Mouse (Mus musculus) testis, postnatal 14 days (tissue): ENCODE measurements at regions not wholly inside any gene's neighbourhood (a gene's known extent, or its start where the extent isn't known, plus 50 kb on each side); places are given as distances from the start of the nearest gene placed in this dataset.

Source experiments
- DNase-seq: peaks from one replicate; pipeline ENCODE4 v3.0.0; 2021; ENCODE audit warnings: low spot score

- DNase-seq = no peak
These were observed 188.1 kb downstream of the Emx2 start for GRCm38 (mm10) chr19:59646231-59646630.

- DNase-seq = no peak
These were observed 188.5 kb downstream of the Emx2 start for GRCm38 (mm10) chr19:59646656-59647055.

- no peak for DNase-seq
These were observed 191.2 kb downstream of the Emx2 start for GRCm38 (mm10) chr19:59649421-59649820.

- no peak for DNase-seq
These were observed 192.6 kb downstream of the Emx2 start for GRCm38 (mm10) chr19:59650611-59651329.

GRCm38 (mm10) chr19:59653631-59654367 lies 195.6 kb downstream of the Emx2 start:
- DNase-seq = no peak

GRCm38 (mm10) chr19:59655321-59655720 lies 197.1 kb downstream of the Emx2 start:
- DNase-seq = no peak

GRCm38 (mm10) chr19:59669793-59670192 lies 211.6 kb downstream of the Emx2 start:
- DNase-seq = no peak

- DNase-seq = no peak
These were observed 215.4 kb downstream of the Emx2 start for GRCm38 (mm10) chr19:59673537-59673936.

- DNase-seq = no peak
These were observed 221.0 kb downstream of the Emx2 start for GRCm38 (mm10) chr19:59679191-59679590.

- no peak for DNase-seq
These were observed 222.2 kb downstream of the Emx2 start for GRCm38 (mm10) chr19:59680356-59680755.

- no peak for DNase-seq
These were observed 226.1 kb downstream of the Emx2 start for GRCm38 (mm10) chr19:59684292-59684691.

- no peak for DNase-seq
These were observed 227.9 kb downstream of the Emx2 start for GRCm38 (mm10) chr19:59685826-59686717.

- DNase-seq = no peak
These were observed 229.0 kb downstream of the Emx2 start for GRCm38 (mm10) chr19:59687206-59687605.

GRCm38 (mm10) chr19:59687681-59688080 lies 229.5 kb downstream of the Emx2 start:
- DNase-seq = no peak

GRCm38 (mm10) chr19:59691541-59692096 lies 233.4 kb downstream of the Emx2 start:
- DNase-seq = no peak

- no peak for DNase-seq
These were observed 239.5 kb downstream of the Emx2 start for GRCm38 (mm10) chr19:59697628-59698027.

GRCm38 (mm10) chr19:59700187-59700586 lies 242.0 kb downstream of the Emx2 start:
- DNase-seq = no peak

- DNase-seq = no peak
These were observed 236.3 kb downstream of the Rab11fip2 start for GRCm38 (mm10) chr19:59707106-59707505.

- no peak for DNase-seq
These were observed 234.3 kb downstream of the Rab11fip2 start for GRCm38 (mm10) chr19:59709180-59709579.

GRCm38 (mm10) chr19:59715086-59715485 lies 228.4 kb downstream of the Rab11fip2 start:
- no peak for DNase-seq

- DNase-seq = no peak
These were observed 225.5 kb downstream of the Rab11fip2 start for GRCm38 (mm10) chr19:59717813-59718483.

GRCm38 (mm10) chr19:59738541-59738940 lies 204.9 kb downstream of the Rab11fip2 start:
- no peak for DNase-seq
